Mouse (Mus musculus): ENCODE data around the gene Zfpm1.

Zfpm1 gene

GRCm38 (mm10) chr8:122345181-122346095, 63.5 kb downstream of the Zfpm1 start:
- no peak for DNase-seq (ENCODE audit: low read depth, low spot score)

GRCm38 (mm10) chr8:122347811-122348552, 66.0 kb downstream of the Zfpm1 start:
- DNase-seq (ENCODE audit: low read depth, low spot score) = no peak

DNA sequence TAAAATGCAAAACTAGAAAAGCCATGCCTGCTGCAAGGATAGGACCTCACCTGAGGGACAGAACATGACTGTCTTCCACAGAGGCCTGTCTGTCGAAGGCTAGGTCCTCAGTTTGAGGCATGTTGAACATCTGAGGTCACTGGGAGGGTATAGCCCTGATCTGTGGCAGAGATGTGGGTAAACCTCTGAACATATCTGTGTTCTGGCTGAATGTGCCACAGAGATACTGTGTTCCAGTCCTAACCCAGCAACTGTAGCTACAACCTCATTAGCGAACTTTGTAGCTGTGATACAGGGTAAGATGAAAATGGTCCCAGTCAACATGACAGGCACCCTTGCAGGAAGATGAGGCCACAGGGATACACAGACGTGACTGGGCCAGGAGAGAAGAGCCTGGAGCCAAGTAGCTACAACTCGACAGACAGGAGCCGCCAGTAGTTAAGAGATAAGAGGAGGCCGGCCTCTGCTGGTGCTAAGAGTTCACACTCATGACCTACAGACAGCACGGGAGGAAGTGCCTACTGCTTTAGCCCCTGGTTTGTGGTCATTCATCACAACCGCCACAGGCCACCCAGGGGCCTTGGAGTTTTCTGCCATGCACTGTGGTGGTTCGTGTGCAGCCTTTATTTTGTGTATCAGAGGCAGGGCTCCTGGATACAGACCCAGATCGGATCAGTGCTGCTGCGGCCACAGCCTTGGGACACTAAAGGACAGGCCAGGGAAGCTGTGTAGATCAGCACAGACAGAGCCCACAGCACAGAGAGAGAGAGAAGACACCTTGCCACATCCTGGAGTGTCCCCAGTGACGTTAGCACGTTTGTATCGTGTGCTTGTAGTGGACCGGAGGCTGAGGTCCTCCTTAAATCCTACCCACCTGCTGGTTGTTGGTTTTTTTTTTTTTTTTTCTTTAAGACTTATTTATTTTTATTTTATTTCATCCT, 67.7 kb downstream of the Zfpm1 start:
- DNase-seq (ENCODE audit: low read depth, low spot score) = no peak

DNA sequence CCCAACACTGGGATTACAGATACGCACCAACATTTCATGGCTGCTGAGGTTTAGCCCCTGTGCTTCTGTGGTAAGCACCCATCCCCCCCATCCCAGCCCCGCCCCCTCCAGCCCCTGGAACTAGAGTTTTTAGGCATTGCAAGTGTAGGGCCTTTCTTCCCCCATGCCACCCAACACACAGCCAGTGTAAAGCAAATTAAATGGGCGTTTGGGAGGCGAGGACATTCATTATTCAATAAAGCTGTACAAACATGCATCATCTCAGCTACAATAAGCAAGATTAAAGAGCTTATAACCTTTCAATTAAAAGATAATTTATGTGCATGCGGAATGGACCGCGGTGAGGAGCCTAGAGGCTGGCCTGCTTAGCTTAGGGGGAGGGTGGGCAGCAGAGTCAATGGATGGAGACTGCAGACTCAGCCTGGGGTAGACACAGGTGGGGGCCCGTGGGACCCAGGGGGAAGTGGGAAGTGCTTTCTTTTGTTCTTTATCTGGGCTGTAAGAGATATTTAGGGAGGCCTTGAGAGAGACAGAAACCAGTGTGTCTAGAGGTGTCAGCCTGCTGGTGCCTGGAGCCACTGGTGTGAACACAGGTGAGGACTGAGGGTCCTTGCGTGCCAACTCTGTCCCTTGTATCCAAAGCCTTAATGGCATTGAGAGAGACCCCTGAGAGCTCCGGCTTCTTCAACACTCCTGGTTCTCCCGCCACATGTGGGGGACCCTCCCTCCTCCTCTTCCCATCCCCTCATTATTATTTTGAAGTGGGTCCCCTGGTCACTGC, 68.6 kb downstream of the Zfpm1 start:
- no peak for DNase-seq (ENCODE audit: low read depth, low spot score)

- DNase-seq (ENCODE audit: low read depth, low spot score) = no peak
Measured at GRCm38 (mm10) chr8:122354157-122354556, 72.2 kb downstream of the Zfpm1 start.

DNA sequence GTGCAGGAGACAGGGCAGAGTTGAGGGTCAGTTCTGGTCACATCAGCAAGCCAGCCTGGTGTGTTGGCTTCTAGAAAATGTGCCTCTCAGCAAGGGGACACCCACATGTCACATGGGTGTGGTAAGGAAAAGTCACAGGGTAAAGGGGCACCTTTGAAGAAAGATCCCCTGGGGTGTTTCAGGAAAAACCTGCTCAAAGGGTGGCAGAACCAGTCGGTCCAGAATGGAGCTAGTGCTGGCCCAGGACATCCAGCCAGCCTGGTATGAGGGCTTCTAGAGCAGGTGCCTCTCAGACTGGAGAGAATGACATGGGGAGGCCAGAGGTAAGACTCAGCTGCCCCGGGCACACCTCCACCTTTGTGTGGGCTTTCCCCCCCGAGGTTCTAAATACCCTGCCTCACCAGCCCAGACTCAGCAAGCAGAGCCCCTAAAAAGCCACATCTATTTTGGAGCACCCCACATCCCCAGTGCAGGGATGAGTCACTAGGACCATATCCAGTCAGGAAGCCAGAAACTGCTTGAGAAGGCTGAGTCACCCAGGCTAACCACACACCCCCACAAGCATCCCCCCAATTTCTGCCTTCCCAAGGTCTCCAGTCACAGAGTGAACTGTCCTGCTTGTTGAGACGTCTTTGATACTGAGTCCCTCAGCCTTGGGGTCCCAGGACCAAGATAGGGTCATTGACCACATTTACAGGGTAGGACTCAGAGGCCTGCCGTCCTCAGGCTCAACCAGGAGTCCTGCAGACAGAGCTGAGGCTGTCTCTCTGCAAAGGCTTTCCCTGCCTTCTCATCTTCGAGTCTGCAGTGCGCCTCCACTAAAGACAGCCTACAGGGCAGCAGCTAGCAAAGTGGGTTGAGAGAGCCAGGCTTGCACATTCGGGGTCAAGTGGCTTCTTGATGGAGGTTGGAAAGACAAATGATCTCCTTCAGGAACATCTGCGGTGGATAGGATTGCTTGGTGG, 74.0 kb downstream of the Zfpm1 start:
- DNase-seq (ENCODE audit: low read depth, low spot score) = no peak

DNA sequence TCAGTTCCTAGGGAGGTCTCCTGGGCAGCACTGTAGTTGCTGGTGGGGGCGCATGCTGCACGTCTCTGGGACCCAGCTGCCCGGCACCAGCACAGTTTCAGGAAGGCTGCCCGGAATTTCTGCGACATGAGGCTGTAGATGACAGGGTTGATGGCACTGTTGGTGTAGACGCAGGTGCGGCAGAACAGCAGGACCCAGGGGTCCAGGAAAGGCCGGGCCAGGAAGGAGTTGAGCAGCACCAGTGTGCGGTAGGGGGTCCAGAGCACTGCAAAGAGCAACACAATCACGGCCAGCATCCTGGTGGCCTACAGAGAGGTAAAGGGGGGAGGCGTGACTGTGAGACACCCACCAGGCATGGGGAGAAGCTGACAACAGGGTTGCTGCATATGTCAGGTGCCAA, 75.3 kb downstream of the Zfpm1 start:
- no peak for DNase-seq (ENCODE audit: low read depth, low spot score)

DNA sequence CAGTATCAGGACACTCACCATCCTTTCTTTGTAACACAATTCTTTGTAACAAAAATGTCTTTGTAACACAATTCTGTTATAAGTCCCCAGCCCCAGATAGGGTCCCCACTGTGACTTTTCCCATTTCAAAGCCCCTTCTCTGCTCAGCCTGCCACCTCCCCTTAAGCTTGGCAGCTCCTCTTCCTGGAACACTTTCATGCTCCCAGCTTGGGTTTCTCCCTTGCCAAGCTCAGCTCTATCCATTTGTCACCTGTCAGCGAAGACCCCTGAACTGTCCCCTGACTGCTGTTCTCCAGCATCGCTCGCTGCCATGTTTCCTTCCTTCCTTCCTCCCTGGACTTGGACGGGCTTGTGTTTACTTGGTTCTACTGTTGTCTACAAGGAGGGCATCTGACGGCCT, 75.7 kb downstream of the Zfpm1 start:
- no peak for DNase-seq (ENCODE audit: low read depth, low spot score)

GRCm38 (mm10) chr8:122359111-122359775, 77.3 kb downstream of the Zfpm1 start:
- DNase-seq (ENCODE audit: low read depth, low spot score) = no peak

- no peak for DNase-seq (ENCODE audit: low read depth, low spot score)
Measured at GRCm38 (mm10) chr8:122360696-122361416, 78.9 kb downstream of the Zfpm1 start, which contains the start of gene Trhr2. Gene Trhr2, minus strand, starts transcription at chr8:122360746.

- DNase-seq (ENCODE audit: low read depth, low spot score) = no peak
Measured at GRCm38 (mm10) chr8:122362271-122362670, 80.3 kb downstream of the Zfpm1 start.

DNA sequence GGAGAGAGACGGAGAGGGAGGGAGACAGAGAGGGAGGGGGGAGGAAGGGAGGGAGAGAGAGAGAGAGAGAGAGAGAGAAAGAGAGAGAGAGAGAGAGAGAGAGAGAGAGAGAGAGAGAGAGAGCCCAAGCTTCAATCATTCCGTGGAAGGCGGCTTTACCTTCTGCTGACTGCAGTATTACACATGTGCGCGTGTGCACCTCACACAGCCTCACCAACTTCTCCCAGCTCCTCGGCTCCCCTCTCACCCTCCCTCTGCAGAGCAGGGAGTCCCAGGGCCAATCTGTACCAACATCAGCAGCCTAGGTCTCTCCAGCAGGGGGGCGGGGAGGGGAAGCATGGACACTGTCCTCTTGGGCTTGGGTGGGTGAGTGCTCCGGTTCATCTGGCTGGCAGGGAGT, 81.0 kb downstream of the Zfpm1 start:
- no peak for DNase-seq (ENCODE audit: low read depth, low spot score)

DNA sequence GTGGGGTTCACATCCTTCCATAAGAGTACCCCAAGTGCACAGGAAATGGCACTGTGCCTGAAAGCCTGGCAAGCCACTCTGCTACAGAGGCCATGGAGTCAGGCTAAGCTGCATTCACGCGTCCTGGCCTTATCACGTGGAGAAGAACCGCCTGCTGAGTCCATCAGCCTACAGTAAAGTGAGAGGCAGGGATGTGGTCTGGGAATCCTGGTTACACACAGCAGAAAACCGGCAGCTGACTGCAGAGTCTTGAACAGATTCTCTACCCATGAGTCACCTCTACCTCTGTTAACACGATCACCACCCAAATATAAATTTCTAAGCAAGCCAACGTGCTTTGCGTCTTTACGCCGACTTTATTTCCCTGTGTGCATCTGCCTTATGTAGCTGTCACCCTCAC, 86.6 kb downstream of the Zfpm1 start:
- no peak for DNase-seq (ENCODE audit: low read depth, low spot score)

- DNase-seq (ENCODE audit: low read depth, low spot score) = peak; percentile 59
Measured at GRCm38 (mm10) chr8:122369665-122370064, 87.7 kb downstream of the Zfpm1 start.

DNA sequence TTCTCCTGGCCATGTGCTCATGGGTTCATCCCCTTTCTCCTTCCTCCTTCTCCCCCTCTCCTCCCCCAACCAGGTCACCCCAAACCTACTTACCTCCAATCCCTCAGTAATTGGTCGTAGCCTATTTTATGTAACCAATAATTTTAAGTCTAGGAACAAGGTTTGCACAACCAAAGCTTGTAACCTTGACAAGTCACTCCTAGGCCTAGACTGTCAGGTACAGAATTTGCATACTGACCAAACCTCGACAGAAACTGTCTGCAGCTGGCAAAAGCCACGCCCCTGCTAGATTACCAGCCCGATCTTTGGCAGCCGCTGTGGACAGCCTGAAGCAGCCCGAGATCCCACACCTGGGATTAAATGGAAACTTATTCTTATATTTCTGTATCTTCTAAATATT, 89.8 kb downstream of the Zfpm1 start:
- DNase-seq (ENCODE audit: low read depth, low spot score) = no peak

DNA sequence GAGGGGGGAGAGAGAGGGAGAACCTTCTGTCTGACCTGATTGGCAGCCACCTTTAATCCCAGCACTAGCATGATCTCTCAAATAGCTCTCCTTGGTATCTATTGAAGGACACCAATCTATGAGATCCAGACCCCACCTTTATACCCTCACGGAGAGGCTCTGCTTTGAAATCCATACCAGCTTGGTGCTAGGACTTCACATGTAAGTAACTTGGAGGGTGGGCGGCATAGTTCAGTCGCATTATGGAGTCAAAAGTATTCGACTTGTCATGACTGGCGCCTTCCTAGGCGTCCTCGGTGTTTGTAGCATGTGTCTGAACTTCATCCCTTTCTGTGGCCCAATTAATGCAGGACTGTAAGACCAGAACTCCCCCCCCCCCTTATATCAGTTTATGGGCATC, 93.4 kb downstream of the Zfpm1 start:
- no peak for DNase-seq (ENCODE audit: low read depth, low spot score)

- DNase-seq (ENCODE audit: low read depth, low spot score) = no peak
Measured at GRCm38 (mm10) chr8:122375751-122376364, 93.9 kb downstream of the Zfpm1 start.

Measured in embryo, embryonic 11.5 days (tissue).